Mouse (Mus musculus) embryonic fibroblast, embryonic 13.5 days (primary cell): ENCODE results near the gene Nrsn2. TPM values are rescaled to one million over a fixed set of nuclear protein-coding genes. Genes with fewer than 3 reads are reported as not detected.

Experiments used
- H3K27ac ChIP-seq: 2 replicates; pipeline ENCODE4 v1.5.1; 2012; ENCODE audit warnings: low read length, control low read depth, inconsistent platforms; ENCODE audit not compliant: insufficient read depth
- H3K4me1 ChIP-seq: 2 replicates; pipeline ENCODE4 v1.6.1; 2011; ENCODE audit warnings: low read length; ENCODE audit not compliant: control insufficient read depth, insufficient read depth
- H3K4me3 ChIP-seq: 2 replicates; pipeline ENCODE4 v1.5.1; 2011; ENCODE audit warnings: mild to moderate bottlenecking, control low read depth, low read length; ENCODE audit not compliant: insufficient read depth
- CTCF ChIP-seq: IDR thresholded peaks from 2 replicates; pipeline ENCODE4 v1.5.1; 2011; ENCODE audit warnings: mild to moderate bottlenecking, control low read depth, low read length, moderate library complexity, borderline replicate concordance; ENCODE audit not compliant: insufficient read depth
- POLR2A ChIP-seq: IDR thresholded peaks from 2 replicates; pipeline ENCODE4 v1.6.1; 2011; ENCODE audit warnings: low read depth, mild to moderate bottlenecking, control low read depth, low read length, moderate library complexity
- polyA plus RNA-seq: library from polyadenylated mRNA; stranded (reverse); fragments of >200 nt; gene quantifications from 2 replicates; pipeline ENCODE4 v1.2.4, GENCODE M21; 2011; ENCODE audit warnings: low read depth; ENCODE audit not compliant: missing spikeins, insufficient read length

Gene Nrsn2
- polyA plus RNA-seq, 1 experiment: not detected

- Histone ChIP-seq H3K4me3 (peak overlapping the region; percentile 70; the same call in 1 of the 2 replicates), H3K27ac (peak overlapping the region; percentile 67), H3K4me1 (peaks cover 6% of the 10 kb centered on the region; the same call in 1 of the 2 replicates)
- TF ChIP-seq CTCF (no peak), POLR2A (peak; percentile 42; the same call in 1 of the 2 replicates)
Measured at GRCm38 (mm10) chr2:152344361-152344760, 32.1 kb downstream of the Nrsn2 start.

GRCm38 (mm10) chr2:152343329-152344213, 32.9 kb downstream of the Nrsn2 start, which contains the start of gene Trib3:
Trib3 (minus strand) TSS chr2:152344032.
- TF ChIP-seq CTCF: peak; percentile 63; the same call in 1 of the 2 replicates
- TF ChIP-seq POLR2A: peak; percentile 96
- peaks cover 3% of the 10 kb centered on the region; the same call in 1 of the 2 replicates for H3K4me1 ChIP-seq
- peak within 1 kb of the TSS; percentile 70 for H3K4me3 ChIP-seq
- peak within 1 kb of the TSS; percentile 96 for H3K27ac ChIP-seq

GRCm38 (mm10) chr2:152339631-152340179, 36.7 kb downstream of the Nrsn2 start:
- TF ChIP-seq CTCF (no peak), POLR2A (0 out of 2 replicates have a peak, but pooled peaks have one; percentile 32)
- Histone ChIP-seq H3K4me1 (peaks cover 9% of the 10 kb centered on the region; the same call in 1 of the 2 replicates), H3K4me3 (no peak overlapping the region), H3K27ac (no peak overlapping the region)

GRCm38 (mm10) chr2:152338319-152338718, 38.1 kb downstream of the Nrsn2 start:
- TF ChIP-seq POLR2A: no peak
- Histone ChIP-seq H3K4me3 (no peak overlapping the region), H3K4me1 (peaks cover 9% of the 10 kb centered on the region; the same call in 1 of the 2 replicates), H3K27ac (no peak overlapping the region)

GRCm38 (mm10) chr2:152337591-152338212, 38.7 kb downstream of the Nrsn2 start:
- TF ChIP-seq CTCF (no peak), POLR2A (no peak; the same call in 1 of the 2 replicates)
- H3K4me3 ChIP-seq: no peak overlapping the region
- no peak overlapping the region for H3K27ac ChIP-seq
- H3K4me1 ChIP-seq: peaks cover 9% of the 10 kb centered on the region; the same call in 1 of the 2 replicates

GRCm38 (mm10) chr2:152336856-152337255, 39.6 kb downstream of the Nrsn2 start:
- H3K4me1 ChIP-seq: peaks cover 9% of the 10 kb centered on the region; the same call in 1 of the 2 replicates
- H3K27ac ChIP-seq: no peak overlapping the region
- H3K4me3 ChIP-seq: no peak overlapping the region
- TF ChIP-seq CTCF (no peak), POLR2A (0 out of 2 replicates have a peak, but pooled peaks have one; percentile 9)

- TF ChIP-seq CTCF: no peak
- no peak; the same call in 1 of the 2 replicates for TF ChIP-seq POLR2A
- no peak overlapping the region for H3K4me3 ChIP-seq
- peaks cover 9% of the 10 kb centered on the region; the same call in 1 of the 2 replicates for H3K4me1 ChIP-seq
- no peak overlapping the region for H3K27ac ChIP-seq
Measured at GRCm38 (mm10) chr2:152335289-152335820, 41.1 kb downstream of the Nrsn2 start.

- H3K27ac ChIP-seq: no peak overlapping the region
- TF ChIP-seq CTCF: no peak
- no peak for TF ChIP-seq POLR2A
- peaks cover 9% of the 10 kb centered on the region; the same call in 1 of the 2 replicates for H3K4me1 ChIP-seq
- H3K4me3 ChIP-seq: no peak overlapping the region
Measured at GRCm38 (mm10) chr2:152333345-152334006, 43.0 kb downstream of the Nrsn2 start.

- Histone ChIP-seq H3K4me1 (peaks cover 9% of the 10 kb centered on the region; the same call in 1 of the 2 replicates), H3K27ac (peak within 1 kb of the TSS; percentile 74), H3K4me3 (peak within 1 kb of the TSS; percentile 92)
- TF ChIP-seq CTCF: no peak
- peak; percentile 88 for TF ChIP-seq POLR2A
Measured at GRCm38 (mm10) chr2:152332101-152332825, 44.2 kb downstream of the Nrsn2 start, which contains the start of gene Rbck1. Rbck1 (minus strand) TSS chr2:152332653.
